Mouse (Mus musculus) G1E (cell line): ENCODE results near the gene Clmp.

Source experiments
- CTCF ChIP-seq: IDR thresholded peaks from 2 replicates; pipeline ENCODE4 v1.5.1; 2012; ENCODE audit warnings: low read depth, low read length, inconsistent platforms, mixed read lengths
- GATA1 ChIP-seq: IDR thresholded peaks from 2 replicates; pipeline ENCODE4 v1.6.1; 2012; ENCODE audit warnings: borderline replicate concordance, low read length, inconsistent platforms, mixed read lengths
- GATA2 ChIP-seq: IDR thresholded peaks from 2 replicates; pipeline ENCODE4 v1.6.1; 2012; ENCODE audit warnings: low read depth, low read length, inconsistent platforms, borderline replicate concordance
- POLR2AphosphoS5 ChIP-seq: IDR thresholded peaks from 2 replicates; pipeline ENCODE4 v1.6.1; 2012; ENCODE audit warnings: low read depth, low read length, inconsistent platforms; ENCODE audit not compliant: insufficient replicate concordance

DNA sequence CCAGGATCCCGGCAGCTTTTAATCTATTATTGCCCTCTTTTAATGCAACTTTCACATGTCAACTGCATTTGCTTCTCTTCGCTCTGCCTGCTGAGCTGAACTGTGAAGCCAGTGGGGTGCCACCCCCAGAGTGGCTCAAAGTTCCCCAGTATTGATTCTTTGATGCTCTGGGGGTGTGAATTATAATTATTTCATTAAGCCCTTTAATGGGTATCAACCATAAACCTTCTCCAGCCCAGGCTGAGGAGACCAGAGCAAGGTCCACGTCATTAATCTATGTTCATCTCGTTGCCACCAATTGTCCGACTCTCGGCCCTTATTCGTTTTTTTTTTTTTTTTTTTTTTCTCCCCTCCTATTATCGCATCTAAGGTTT, 123.1 kb downstream of the Clmp start:
- TF ChIP-seq GATA1 (no peak), CTCF (no peak), GATA2 (no peak), POLR2AphosphoS5 (no peak)
